Mouse (Mus musculus) heart, embryonic 11.5 days (tissue): ENCODE data around the gene Txnrd2. TPM values are rescaled to one million over a fixed set of nuclear protein-coding genes. Genes with fewer than 3 reads are reported as not detected.

Experiments
- ATAC-seq: fragments of 200-750 bp; cut with Nextera tagmentation; replicated peaks from 2 replicates; pipeline ENCODE4 v1.8.0; 2017; ENCODE audit warnings: moderate library complexity; ENCODE audit not compliant: insufficient number of reproducible peaks, low FRiP score, low TSS enrichment
- H3K27ac ChIP-seq: fragments of 300-500 bp; sonication (generic); 2 replicates; pipeline ENCODE4 v1.5.1; 2014; ENCODE audit warnings: mild to moderate bottlenecking, low read depth, low read length
- H3K27me3 ChIP-seq: fragments of 300-500 bp; sonication (generic); 2 replicates; pipeline ENCODE4 v1.6.1; 2014; ENCODE audit warnings: mild to moderate bottlenecking, low read length, mixed read lengths; ENCODE audit not compliant: control insufficient read depth, insufficient read depth
- H3K36me3 ChIP-seq: fragments of 300-500 bp; sonication (generic); 2 replicates; pipeline ENCODE4 v1.6.1; 2014; ENCODE audit warnings: mild to moderate bottlenecking, low read length, moderate library complexity, mixed read lengths; ENCODE audit not compliant: control insufficient read depth, insufficient read depth
- H3K4me1 ChIP-seq: fragments of 300-500 bp; sonication (generic); 2 replicates; pipeline ENCODE4 v1.6.1; 2014; ENCODE audit warnings: low read length; ENCODE audit not compliant: control insufficient read depth, insufficient read depth
- H3K4me2 ChIP-seq: fragments of 300-500 bp; sonication (generic); 2 replicates; pipeline ENCODE4 v1.6.1; 2014; ENCODE audit warnings: mild to moderate bottlenecking, moderate library complexity
- H3K4me3 ChIP-seq: fragments of 300-500 bp; sonication (generic); 2 replicates; pipeline ENCODE4 v1.5.1; 2014; ENCODE audit warnings: low read depth, low read length
- H3K9ac ChIP-seq: fragments of 300-500 bp; sonication (generic); 2 replicates; pipeline ENCODE4 v1.6.1; 2014; ENCODE audit warnings: mild to moderate bottlenecking, low read depth, low read length, moderate library complexity
- H3K9me3 ChIP-seq: fragments of 300-500 bp; sonication (generic); replicated peaks from 2 replicates; pipeline ENCODE4 v1.6.1; 2016; ENCODE audit warnings: low read length; ENCODE audit not compliant: control insufficient read depth
- WGBS: fragments of 180-500 bp; shearing (Covaris S2); extraction: QIAGEN DNeasy Blood & Tissue Kit; methylation state at CpG from one replicate; pipeline ENCODE4 v1.1.7; 2014; ENCODE audit not compliant: insufficient replicate concordance; 5-methylcytosine and 5-hydroxymethylcytosine counted together
- polyA plus RNA-seq: library from polyadenylated mRNA; unstranded; fragments of >200 nt; fragmentation: Nextera tagmentation; extraction: Ambion mirVana; gene quantifications from 2 replicates; pipeline ENCODE4 v1.2.1, GENCODE M21; 2014

Gene Txnrd2
- 32.6 and 32.8 TPM in 2 replicates for polyA plus RNA-seq

- H3K27me3 ChIP-seq, result no peaks in the 10 kb centered on the region
- H3K9ac ChIP-seq, result peak within 1 kb of the TSS; percentile 95
- H3K36me3 ChIP-seq, result no peaks in the 10 kb centered on the region
- peak; percentile 83 for ATAC-seq
- no peaks in the 10 kb centered on the region for H3K9me3 ChIP-seq
- H3K4me2 ChIP-seq, result peak within 1 kb of the TSS; percentile 74
- peak within 1 kb of the TSS; percentile 70 for H3K27ac ChIP-seq
- WGBS, result under 1% methylated on average over 52 of the region's 52 CpGs
- H3K4me3 ChIP-seq, result peak within 1 kb of the TSS; percentile 90
- H3K4me1 ChIP-seq, result peaks cover 25% of the 10 kb centered on the region
Measured at GRCm38 (mm10) chr16:18426215-18426791, at the start of gene Txnrd2. Gene Txnrd2, plus strand, starts transcription at chr16:18426384.

GRCm38 (mm10) chr16:18377203-18377602, 49.0 kb upstream of the Txnrd2 start:
- H3K9me3 ChIP-seq, result no peaks in the 10 kb centered on the region
- H3K4me3 ChIP-seq, result no peak overlapping the region
- no peaks in the 10 kb centered on the region for H3K27me3 ChIP-seq
- no peak overlapping the region for H3K4me2 ChIP-seq
- H3K36me3 ChIP-seq, result no peaks in the 10 kb centered on the region
- 15% methylated on average over 3 of the region's 3 CpGs for WGBS
- peaks cover 15% of the 10 kb centered on the region for H3K4me1 ChIP-seq
- ATAC-seq, result no peak
- H3K9ac ChIP-seq, result no peak overlapping the region
- no peak overlapping the region for H3K27ac ChIP-seq

- Histone ChIP-seq H3K4me1 (peaks cover 16% of the 10 kb centered on the region), H3K9ac (no peak overlapping the region), H3K36me3 (no peaks in the 10 kb centered on the region), H3K4me2 (no peak overlapping the region), H3K9me3 (no peaks in the 10 kb centered on the region), H3K27me3 (no peaks in the 10 kb centered on the region), H3K4me3 (no peak overlapping the region), H3K27ac (no peak overlapping the region)
- ATAC-seq, result no peak
- 35% methylated on average over 1 of the region's 1 CpGs for WGBS
Measured at GRCm38 (mm10) chr16:18378489-18378888, 47.7 kb upstream of the Txnrd2 start.

- H3K9ac ChIP-seq, result no peak overlapping the region
- peaks cover 18% of the 10 kb centered on the region for H3K4me1 ChIP-seq
- 0 out of 2 replicates have a peak, but pooled peaks have one; percentile 28 for ATAC-seq
- H3K27ac ChIP-seq, result no peak overlapping the region
- H3K36me3 ChIP-seq, result no peaks in the 10 kb centered on the region
- H3K27me3 ChIP-seq, result no peaks in the 10 kb centered on the region
- no peak overlapping the region for H3K4me3 ChIP-seq
- WGBS, result 66% methylated on average over 8 of the region's 8 CpGs
- no peak overlapping the region for H3K4me2 ChIP-seq
- H3K9me3 ChIP-seq, result no peaks in the 10 kb centered on the region
Measured at GRCm38 (mm10) chr16:18379338-18380001, 46.7 kb upstream of the Txnrd2 start.

- Histone ChIP-seq H3K27ac (no peak overlapping the region), H3K4me1 (peaks cover 18% of the 10 kb centered on the region), H3K9me3 (no peaks in the 10 kb centered on the region), H3K4me2 (no peak overlapping the region), H3K27me3 (no peaks in the 10 kb centered on the region), H3K36me3 (no peaks in the 10 kb centered on the region), H3K4me3 (no peak overlapping the region), H3K9ac (no peak overlapping the region)
- 53% methylated on average over 6 of the region's 6 CpGs for WGBS
- no peak for ATAC-seq
Measured at GRCm38 (mm10) chr16:18380495-18381063, 45.6 kb upstream of the Txnrd2 start.

GRCm38 (mm10) chr16:18381621-18382258, 44.4 kb upstream of the Txnrd2 start:
- H3K4me1 ChIP-seq, result peaks cover 16% of the 10 kb centered on the region
- H3K4me3 ChIP-seq, result no peak overlapping the region
- no peak for ATAC-seq
- 59% methylated on average over 6 of the region's 6 CpGs for WGBS
- no peaks in the 10 kb centered on the region for H3K27me3 ChIP-seq
- no peak overlapping the region for H3K9ac ChIP-seq
- H3K27ac ChIP-seq, result no peak overlapping the region
- no peak overlapping the region for H3K4me2 ChIP-seq
- no peaks in the 10 kb centered on the region for H3K9me3 ChIP-seq
- no peaks in the 10 kb centered on the region for H3K36me3 ChIP-seq

- no peaks in the 10 kb centered on the region for H3K9me3 ChIP-seq
- no peak overlapping the region for H3K27ac ChIP-seq
- no peak overlapping the region for H3K4me2 ChIP-seq
- ATAC-seq, result no peak
- H3K27me3 ChIP-seq, result no peaks in the 10 kb centered on the region
- no peak overlapping the region for H3K9ac ChIP-seq
- H3K4me1 ChIP-seq, result peaks cover 22% of the 10 kb centered on the region
- WGBS, result 78% methylated on average over 9 of the region's 9 CpGs
- H3K36me3 ChIP-seq, result no peaks in the 10 kb centered on the region
- no peak overlapping the region for H3K4me3 ChIP-seq
Measured at GRCm38 (mm10) chr16:18383045-18383726, 43.0 kb upstream of the Txnrd2 start.

- Histone ChIP-seq H3K27me3 (no peaks in the 10 kb centered on the region), H3K9ac (no peak overlapping the region), H3K4me3 (no peak overlapping the region), H3K4me1 (peaks cover 28% of the 10 kb centered on the region), H3K4me2 (no peak overlapping the region), H3K27ac (no peak overlapping the region), H3K9me3 (no peaks in the 10 kb centered on the region), H3K36me3 (no peaks in the 10 kb centered on the region)
- no peak for ATAC-seq
- WGBS, result 23% methylated on average over 3 of the region's 3 CpGs
Measured at GRCm38 (mm10) chr16:18383756-18384155, 42.4 kb upstream of the Txnrd2 start.
